Mouse (Mus musculus): ENCODE results near the gene Gm49510.

DNA sequence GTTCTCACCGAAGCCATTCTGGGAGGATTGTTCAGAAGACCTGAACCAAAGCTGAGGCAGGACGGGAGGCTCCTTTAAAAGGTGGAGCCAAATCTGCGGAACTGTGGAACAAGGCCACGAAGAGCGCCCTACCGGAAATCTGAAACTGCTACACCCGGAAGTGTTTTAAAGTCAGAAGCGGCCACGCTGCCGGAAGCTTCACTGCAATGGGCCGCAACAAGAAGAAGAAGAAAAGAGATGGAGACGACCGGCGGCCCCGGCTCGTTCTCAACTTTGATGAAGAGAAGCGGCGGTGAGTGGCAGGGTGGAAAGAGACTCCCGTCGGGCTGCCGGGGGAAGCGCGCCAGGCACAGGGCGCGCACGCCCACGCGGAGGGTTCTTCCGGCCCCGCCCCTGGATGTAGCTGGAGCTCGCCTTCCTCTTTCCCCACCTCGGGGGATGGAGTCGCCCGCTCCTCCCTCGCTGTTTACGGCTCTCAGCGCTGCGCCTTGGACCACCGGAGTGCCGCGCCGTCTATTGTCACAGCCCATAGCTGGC lies 35.4 kb downstream of the Gm49510 start, which contains the start of gene Nol12:
- no peak for TF ChIP-seq POLR2A (IDR thresholded peaks at IDR 0.05; ENCODE audit: insufficient read depth, low read length)
- no peak for TF ChIP-seq CTCF (IDR thresholded peaks at IDR 0.05; ENCODE audit: low read depth, low read length)
- no peak for TF ChIP-seq EP300 (IDR thresholded peaks at IDR 0.05; ENCODE audit: insufficient read depth, low read depth, low read length)

All from ES-Bruce4 (cell line).